Mouse (Mus musculus) brain, embryonic 14.5 days (tissue): ENCODE measurements around the gene Tmbim6.

Experiments used
- CTCF ChIP-seq: fragments of 200-500 bp; IDR thresholded peaks from 2 replicates; pipeline ENCODE4 v1.5.1; 2012; ENCODE audit warnings: inconsistent platforms, mild to moderate bottlenecking, moderate library complexity, borderline replicate concordance; ENCODE audit not compliant: insufficient read depth, insufficient read length; ENCODE audit errors: extremely low read depth
- POLR2A ChIP-seq: fragments of 200-500 bp; IDR thresholded peaks from 2 replicates; pipeline ENCODE4 v1.6.1; 2012; ENCODE audit warnings: mild to moderate bottlenecking, inconsistent platforms, borderline replicate concordance; ENCODE audit not compliant: poor library complexity, insufficient read depth, insufficient read length, severe bottlenecking; ENCODE audit errors: extremely low read depth

DNA sequence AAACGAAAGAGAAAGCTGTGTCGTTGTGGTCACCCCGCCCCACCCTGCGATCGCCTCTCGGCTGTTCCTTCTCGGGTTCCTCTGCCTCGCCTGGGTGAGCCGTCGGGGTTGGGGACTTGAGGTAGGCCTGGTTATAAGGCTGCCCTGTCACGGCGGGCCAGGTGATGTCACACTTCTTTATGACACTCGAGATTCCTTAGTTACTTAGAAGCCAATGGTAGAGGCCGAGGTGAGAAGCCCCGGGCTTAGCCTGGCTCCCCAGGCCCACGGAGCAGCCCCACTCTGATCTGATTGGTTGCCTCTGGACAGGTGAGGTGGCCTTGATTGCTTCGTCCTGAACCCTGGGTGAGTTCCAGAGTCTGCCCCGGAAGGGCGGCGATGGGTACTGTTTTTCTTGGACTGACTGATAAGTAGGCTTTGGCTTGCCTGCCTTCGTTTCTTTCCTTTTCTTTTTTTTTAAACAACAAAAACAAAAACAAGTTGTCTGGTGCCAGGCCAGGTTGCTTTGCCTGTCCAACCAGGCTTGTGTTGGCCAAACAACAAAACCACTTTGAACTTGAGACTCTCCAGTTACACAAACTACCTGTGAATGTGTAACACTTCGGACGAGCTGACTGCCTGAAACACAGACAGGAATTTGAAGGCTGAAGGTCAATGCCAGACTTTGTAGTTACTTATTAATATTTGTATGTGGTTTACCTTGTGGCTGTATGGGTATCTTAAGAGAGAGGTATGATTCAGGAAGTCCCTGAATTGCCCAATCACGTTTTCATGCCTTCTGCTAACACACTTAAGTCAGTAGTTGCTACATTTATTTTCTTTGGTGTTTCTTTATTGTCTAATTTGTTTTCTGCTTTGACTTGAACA is 937 bp downstream of the Tmbim6 start:
- TF ChIP-seq POLR2A: no peak
- no peak for TF ChIP-seq CTCF
